38 mouse cellular contexts compared by ENCODE assay signal in the genomic region with DNA sequence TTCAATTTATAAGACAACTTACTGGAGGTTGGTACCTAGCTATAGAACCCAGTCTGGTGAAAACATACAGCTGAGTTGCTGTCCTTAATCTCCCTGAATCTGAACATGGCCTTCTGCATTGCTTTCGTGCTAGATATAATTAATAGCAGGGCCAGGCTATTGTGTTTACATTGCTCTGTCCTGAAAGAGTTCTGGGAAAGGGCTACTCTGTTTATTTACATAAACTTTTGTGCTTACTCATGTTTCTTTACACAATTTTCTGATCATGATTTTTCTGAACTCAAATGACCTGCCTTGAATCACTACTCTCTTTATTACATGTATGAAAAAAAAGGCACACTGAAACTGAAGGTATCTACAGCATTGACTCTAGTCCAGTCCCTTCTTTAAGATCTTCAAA. TPM values are rescaled to one million over a fixed set of nuclear protein-coding genes. Genes with fewer than 3 reads are reported as not detected.
"Had no signal": no experiment of that assay in that cellular context is flagged by ENCODE, and none has a peak within 500 bp of the region (broad histone marks: within the 10 kb centered on the region; RNA-seq: fewer than 3 reads in every experiment).

No protein-coding gene starts in this region.

- H3K4me3 ChIP-seq: heart, adult 2 months; heart, embryonic 13.5 days; heart, embryonic 15.5 days; hindbrain, embryonic 13.5 days; hindbrain, embryonic 15.5 days; kidney, embryonic 15.5 days; limb, embryonic 13.5 days; limb, embryonic 15.5 days had no signal

- DNase-seq: gastrocnemius, postnatal 14 days; gastrocnemius, postnatal 36 days; heart, adult 2 months; heart, postnatal 14 days; heart, postnatal 36 days; kidney, adult 11 months; kidney, adult 2 months; kidney, adult 9 months; kidney, postnatal 14 days; kidney, postnatal 36 days; layer of hippocampus, adult 9-11 months; layer of hippocampus, postnatal 36 days; left cerebral cortex, postnatal 4 days had no signal

- H3K36me3 ChIP-seq: heart, embryonic 13.5 days; heart, embryonic 15.5 days; hindbrain, embryonic 13.5 days; hindbrain, embryonic 15.5 days; kidney, embryonic 15.5 days; limb, embryonic 13.5 days; limb, embryonic 15.5 days had no signal

- ATAC-seq: hindbrain, postnatal 0 days; intestine, embryonic 16.5 days had no signal

- H3K9ac ChIP-seq: heart, embryonic 13.5 days; heart, embryonic 15.5 days; hindbrain, embryonic 13.5 days; hindbrain, embryonic 15.5 days; kidney, embryonic 15.5 days; limb, embryonic 13.5 days; limb, embryonic 15.5 days had no signal

- H3K9me3 ChIP-seq: heart, embryonic 13.5 days; heart, embryonic 15.5 days; hindbrain, embryonic 13.5 days; hindbrain, embryonic 15.5 days; kidney, embryonic 15.5 days; limb, embryonic 13.5 days; limb, embryonic 15.5 days had no signal

- H3K4me2 ChIP-seq: heart, embryonic 11.5 days; heart, embryonic 13.5 days; heart, embryonic 15.5 days; hindbrain, embryonic 13.5 days; hindbrain, embryonic 15.5 days; kidney, embryonic 15.5 days; limb, embryonic 13.5 days; limb, embryonic 15.5 days had no signal

- H3K4me1 ChIP-seq: kidney, embryonic 15.5 days; limb, embryonic 15.5 days had no signal

- H3K27ac ChIP-seq: heart, adult 2 months; heart, embryonic 13.5 days; heart, embryonic 15.5 days; hindbrain, embryonic 13.5 days; hindbrain, embryonic 15.5 days; hindbrain, postnatal 0 days; kidney, embryonic 15.5 days; kidney, postnatal 0 days; limb, embryonic 13.5 days; limb, embryonic 15.5 days had no signal

RNA-seq across cellular contexts. Expression of gene Meig1, which starts 6.8 kb away (rescaled TPM):
- total RNA-seq: gastrocnemius, adult 18-20 months; gastrocnemius, adult 8-10 months; gastrocnemius, postnatal 14 days; gastrocnemius, postnatal 36 days; hematopoietic stem cell, adult 5-6 weeks had no signal
- polyA plus RNA-seq: heart, embryonic 11.5 days; heart, embryonic 13.5 days; intestine, embryonic 14.5 days; kidney, embryonic 15.5 days; large intestine, adult 2 months; limb, embryonic 11.5 days; limb, embryonic 13.5 days; limb, embryonic 15.5 days had no signal

RNA-seq across cellular contexts. Expression of gene Olah, which starts 18.7 kb away (rescaled TPM):
- total RNA-seq: gastrocnemius, adult 18-20 months; gastrocnemius, adult 8-10 months; gastrocnemius, postnatal 14 days; gastrocnemius, postnatal 36 days; heart, adult 2 months; heart, postnatal 14 days; heart, postnatal 36 days; hematopoietic stem cell, adult 5-6 weeks; hindbrain, postnatal 0 days; layer of hippocampus, adult 18-20 months; layer of hippocampus, adult 8-10 months; layer of hippocampus, postnatal 14 days; layer of hippocampus, postnatal 36 days; left cerebral cortex, adult 18-20 months; left cerebral cortex, adult 8-10 months; left cerebral cortex, postnatal 10 days had no signal
- polyA plus RNA-seq: gonadal fat pad, adult 2 months; heart, adult 2 months; heart, embryonic 11.5 days; heart, embryonic 13.5 days; heart, embryonic 15.5 days; heart, postnatal 0 days; hindbrain, embryonic 13.5 days; hindbrain, embryonic 15.5 days; hindbrain, postnatal 0 days; intestine, embryonic 14.5 days; intestine, embryonic 16.5 days; kidney, adult 2 months; kidney, embryonic 15.5 days; kidney, postnatal 0 days; large intestine, adult 2 months; limb, embryonic 11.5 days had no signal
